Mouse (Mus musculus) spleen, embryonic (tissue): ENCODE measurements at regions not wholly inside any gene's neighbourhood (a gene's known extent, or its start where the extent isn't known, plus 50 kb on each side); places are given as distances from the start of the nearest gene placed in this dataset.
"Not testable (repeated sequence)": the region's sequence is repeated elsewhere in the genome, so short reads cannot be mapped to it uniquely, and the experiment has no call there.

Source experiments
- CTCF ChIA-PET: fragments of 350-600 bp; sonication (Branson Sonifier 250); formaldehyde crosslinking; loops from one replicate; lab custom pipeline; 2022; lab: Charles Lee

DNA sequence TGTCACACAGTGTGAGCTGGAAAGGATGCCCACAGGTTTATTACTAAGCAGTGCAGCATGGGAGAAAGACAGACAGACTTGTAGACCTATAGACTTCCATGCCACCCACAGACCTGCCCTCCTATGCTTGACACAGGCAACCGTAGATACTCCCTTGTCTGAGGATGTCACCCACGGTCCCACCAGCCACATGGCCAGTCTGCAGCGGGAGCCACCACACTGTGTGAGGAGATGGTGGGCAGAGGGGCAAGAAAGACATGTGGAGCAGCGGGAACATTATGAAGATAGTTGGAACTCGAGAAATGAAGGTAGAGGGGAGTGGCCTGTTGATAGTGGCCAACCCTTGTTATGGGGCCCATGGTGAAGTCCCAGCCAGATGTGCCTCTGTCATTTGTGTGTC, 244.0 kb upstream of the Tusc1 start:
- CTCF ChIA-PET = no interaction called here

DNA sequence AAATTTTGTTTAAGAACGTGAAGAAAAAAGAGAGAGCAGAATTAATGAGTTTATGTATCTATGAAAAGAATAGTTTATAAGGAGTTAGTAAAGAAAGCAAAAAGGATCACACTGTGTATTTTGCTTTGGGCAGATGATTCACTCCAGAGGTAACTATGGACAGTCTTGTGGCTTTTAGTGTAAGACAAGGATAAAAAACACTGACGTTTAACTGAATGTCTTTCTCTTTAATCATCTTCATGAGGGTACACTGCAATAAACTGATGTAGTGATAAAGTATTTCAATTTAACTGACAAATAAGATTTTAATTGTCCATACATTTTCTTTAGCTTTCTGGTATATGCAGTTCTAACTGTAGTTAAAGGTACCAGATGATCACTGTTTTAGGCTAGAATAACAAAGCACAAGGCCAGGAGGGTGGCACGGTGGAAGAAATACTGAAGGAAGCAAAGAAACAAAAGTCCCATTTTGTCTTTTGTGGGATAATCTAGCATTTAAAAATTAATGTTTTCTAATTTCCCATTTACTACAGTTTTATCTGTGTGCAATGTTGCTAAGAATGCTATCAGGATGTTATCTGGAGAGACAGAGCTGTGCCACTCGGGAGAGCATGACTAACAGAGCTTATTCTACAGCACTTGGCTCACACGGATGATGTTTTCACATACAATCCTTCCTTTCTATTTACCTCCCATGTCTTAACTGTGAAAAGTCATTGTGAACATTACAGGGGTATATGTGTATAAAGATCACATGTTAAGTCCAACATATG, 232.4 kb upstream of the Tusc1 start:
- CTCF ChIA-PET = no interaction called here

DNA sequence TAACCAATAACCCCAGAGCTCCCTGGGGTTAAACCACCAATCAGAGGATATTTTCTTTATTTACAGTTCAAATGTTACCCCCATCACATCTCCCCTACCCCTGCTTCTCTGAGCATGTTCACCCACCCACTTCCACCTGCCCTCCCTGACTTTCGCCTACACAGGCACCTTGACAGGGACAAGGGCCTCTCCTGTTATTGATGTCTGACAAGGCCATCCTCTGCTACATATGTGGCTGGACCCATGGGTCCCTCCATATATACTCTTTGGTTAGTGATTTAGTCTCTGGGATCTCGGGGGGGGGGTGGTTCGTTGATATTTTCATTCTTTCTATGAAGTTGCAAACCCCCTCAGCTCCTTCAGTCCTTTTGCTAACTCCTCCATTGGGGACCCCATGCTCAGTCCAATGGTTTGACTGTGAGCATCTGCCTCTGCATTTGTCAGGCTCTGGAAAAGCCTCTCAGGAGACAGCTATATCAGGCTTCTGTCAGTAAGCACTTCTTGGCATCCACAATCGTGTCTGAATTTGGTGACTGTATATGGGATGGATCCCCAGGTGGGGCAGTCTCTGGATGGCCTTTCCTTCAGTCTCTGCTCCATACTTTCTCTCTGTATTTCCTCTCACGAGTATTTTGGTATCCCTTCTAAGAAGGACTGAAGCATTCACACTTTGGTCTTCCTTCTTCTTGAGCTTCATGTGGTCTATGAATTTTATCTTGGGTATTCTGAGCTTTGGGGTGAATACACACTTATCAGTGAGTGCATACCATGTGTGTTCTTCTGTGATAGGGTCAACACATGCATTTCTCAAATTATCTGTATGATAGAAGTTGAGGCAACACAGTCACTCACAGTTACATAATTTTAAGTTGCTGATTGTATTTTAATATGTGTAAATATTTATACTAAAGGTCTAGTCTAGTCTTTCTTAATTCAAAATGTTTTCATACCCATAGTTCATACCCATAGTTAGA, 220.8 kb upstream of the Tusc1 start:
- CTCF ChIA-PET = no interaction called here

DNA sequence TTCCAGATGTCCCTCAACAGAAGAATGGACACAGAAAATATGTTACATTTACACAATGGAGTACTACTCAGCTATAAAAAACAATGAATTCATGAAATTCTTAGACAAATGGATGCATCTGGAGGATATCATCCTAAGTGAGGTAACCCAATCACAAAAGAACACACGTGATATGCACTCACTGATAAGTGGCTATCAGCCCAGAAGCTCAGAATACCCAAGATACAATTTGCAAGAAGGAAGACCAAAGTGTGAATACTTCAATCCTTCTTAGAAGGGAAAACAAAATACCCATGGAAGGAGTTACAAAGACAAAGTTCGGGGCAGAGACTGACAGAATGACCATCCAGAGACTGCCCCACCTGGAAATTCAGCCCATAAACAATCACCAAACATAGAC, 219.9 kb upstream of the Tusc1 start:
- CTCF ChIA-PET = not testable (repeated sequence)

DNA sequence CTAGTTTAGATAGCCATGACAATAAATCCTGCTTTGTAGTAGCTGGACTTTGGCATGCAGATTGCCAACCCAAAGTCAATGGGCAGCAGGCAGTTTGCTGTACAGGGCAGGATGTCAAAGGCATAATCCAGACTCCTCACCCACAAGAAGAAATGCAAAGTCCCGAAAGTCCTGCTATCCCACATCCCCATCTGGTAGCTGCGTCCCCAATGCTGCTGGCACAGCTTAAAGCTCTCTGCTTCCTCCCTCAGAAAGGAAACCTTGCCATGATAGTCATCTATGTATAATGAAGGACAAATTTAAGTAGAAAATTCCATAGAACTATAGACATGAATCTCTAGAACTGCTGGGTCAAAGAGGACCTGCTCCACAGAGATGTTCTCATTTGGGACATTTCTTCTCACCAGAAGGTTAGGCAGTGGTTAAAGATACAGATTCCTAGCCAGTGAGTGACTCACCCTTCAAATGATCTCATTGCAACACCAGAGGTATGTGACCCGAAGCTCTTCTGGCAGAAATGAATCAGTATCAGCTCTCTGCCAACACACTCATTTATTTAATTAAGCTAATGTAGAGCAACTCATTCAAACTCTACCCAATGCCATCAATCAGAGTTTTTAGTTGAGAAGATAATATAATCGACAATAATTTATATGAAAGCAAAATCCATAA, 217.3 kb upstream of the Tusc1 start:
- CTCF ChIA-PET = no interaction called here

DNA sequence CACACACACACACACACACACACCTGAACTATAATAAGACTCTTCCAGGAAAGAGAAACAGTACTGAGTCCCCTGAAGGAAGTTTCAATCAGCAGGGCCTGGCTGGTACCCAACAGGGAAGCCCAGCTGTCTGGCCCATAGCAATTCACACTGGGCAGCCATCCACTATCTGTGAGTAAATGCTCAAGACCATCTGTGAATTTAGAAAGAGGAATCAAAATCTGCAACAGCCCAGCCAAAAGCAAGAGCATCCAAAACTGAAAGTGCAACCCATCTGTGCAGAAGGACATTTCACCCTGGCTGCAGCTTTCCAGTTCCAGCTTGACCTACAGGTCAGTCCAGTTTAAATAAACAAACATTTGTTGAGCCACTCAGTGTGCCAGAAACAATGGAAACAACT, 215.8 kb upstream of the Tusc1 start:
- CTCF ChIA-PET = no interaction called here

DNA sequence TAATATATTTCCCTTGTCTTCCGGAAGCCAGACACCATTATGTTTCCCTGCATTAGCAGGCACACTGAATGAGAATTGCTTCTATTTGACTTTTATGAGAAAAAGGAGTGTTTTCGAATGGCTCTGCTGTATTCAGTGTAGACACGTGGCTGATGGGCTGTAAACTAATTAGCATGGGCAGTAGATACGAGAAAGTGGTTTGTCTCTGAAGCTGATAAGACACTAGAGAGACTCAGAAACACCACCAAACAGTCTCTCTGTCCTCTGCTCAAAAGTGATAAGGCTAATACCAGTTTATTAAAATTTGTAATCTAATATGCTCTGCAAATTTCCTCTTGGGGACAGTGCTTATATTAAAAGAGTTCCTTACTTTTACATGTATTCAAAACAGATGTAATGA, 205.3 kb upstream of the Tusc1 start:
- CTCF ChIA-PET = no interaction called here

DNA sequence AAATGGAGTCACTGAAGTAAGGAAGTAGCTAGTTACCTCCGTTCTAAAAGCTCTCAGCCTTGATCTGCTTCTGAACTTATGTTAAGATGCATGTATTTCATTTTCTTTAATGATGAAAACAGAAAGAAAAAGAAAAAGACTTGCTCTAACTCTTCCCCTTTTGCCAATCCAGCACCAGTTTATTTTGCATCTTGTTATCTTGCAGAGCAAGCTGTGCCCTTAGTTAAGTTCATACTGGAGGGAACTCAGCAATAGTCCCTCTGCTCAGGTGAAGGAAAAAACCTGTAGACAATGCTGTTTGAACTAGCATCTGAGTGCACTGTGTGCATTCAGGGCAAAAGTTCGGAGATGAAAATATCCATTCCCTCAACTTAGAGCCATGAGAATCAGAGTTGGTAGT, 192.1 kb upstream of the Tusc1 start:
- CTCF ChIA-PET = no interaction called here

DNA sequence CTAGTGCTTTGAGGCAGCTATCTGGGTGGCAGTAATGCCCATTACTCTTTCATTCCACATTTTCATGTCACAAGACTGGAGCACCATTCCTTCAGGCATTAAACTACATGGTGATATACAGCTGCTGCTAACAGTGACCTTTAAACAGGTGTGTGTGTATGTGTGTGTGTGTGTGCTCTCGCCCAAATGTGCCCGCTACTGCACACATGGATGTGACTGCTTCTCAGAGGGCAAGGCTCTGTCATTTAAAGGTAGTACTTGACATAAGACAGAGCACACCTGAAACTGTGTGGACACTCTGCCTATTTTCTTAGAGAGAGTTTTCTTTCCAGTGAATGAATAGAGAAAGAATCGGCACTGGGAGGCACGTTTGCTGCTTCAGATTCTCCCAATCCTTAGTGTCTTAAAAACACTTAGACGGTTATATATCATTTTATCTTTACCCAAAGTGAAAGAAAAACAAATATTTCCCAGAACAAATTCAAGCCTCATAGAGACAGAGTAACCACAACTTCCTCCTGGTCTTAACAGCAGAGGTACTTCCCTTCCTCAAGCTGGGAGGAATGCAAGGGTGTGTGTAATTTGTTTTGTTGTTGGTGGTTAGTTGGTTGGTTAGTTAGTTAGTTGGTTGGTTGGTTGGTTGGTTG, 185.3 kb upstream of the Tusc1 start:
- CTCF ChIA-PET = no interaction called here

DNA sequence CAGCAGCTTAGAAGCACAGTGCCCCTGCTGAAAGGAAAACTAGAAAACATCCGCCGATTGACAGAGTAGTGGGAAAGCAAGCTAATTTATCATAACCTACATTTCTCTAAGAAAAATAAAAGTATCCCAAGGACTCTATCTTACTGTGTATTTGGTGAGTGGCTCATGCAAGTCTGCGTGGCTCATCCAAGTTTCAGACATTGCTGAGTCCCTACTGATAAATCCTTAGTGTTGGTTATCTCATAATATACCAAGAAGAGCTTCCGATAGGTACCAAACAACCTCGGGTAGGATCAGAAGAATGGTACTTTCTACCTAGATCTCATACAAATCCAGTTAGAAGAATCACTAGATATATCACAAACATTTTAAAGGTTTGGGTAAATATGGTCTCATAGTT, 183.6 kb upstream of the Tusc1 start:
- CTCF ChIA-PET = no interaction called here

DNA sequence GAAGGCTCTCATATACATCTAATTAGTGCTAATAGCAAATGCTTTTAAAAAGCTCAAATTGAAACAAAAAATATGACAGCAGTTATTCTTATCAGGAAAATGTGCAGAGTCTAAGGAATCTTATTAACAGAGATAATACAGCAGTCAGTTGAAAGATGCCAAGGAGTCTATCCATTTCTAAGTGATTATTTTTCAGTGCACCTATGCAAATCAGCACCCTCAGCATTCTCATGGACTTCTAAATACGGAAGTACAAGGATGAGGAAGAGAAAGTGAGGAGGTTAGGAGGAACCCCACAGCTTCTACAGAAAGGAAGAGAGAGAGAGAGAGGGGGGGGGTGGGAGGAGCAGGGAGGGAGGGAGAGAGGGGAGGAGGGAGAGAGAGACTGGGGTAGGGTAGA, 175.5 kb upstream of the Tusc1 start:
- CTCF ChIA-PET = interaction anchor here (0.6 kb wide), 1 partner anchor 87 kb away, joined by 3 read pairs; no protein-coding TSS in a partner anchor

DNA sequence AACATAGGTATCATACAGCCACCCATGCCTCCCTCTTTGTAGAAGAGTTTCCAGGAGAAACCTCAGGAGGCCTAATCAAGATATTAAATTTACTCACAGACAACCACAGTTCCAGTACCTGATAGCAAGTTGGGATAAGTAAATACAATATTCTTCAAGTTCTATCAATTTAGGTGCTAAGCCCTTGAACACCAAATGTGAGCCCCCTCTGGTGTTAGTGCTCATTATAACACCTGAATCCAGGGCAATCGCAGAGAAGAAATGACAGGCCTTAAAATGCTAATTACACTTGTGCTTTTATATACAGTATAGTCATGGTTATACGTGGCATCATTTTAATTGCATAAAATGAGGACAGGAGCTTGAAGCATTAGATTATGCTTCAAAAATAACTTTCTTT, 161.6 kb upstream of the Tusc1 start:
- CTCF ChIA-PET = no interaction called here

DNA sequence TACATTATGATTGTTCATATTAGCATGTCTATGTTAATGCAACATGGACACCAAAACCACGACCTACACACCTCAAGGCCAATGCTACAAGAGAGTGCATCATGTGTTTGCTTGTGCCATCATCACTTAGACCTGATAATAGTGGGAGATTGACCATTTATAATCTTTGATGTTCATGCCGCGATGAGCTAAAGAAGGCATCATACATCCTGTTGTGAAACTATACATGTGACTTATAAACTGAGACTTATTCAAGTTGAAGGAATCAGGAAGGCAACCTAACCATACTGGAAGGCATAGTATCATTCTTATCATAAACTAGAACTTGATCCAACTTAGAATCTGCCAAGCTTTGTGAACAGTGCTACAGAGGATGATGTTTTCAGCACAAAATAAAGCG, 159.0 kb upstream of the Tusc1 start:
- CTCF ChIA-PET = no interaction called here

DNA sequence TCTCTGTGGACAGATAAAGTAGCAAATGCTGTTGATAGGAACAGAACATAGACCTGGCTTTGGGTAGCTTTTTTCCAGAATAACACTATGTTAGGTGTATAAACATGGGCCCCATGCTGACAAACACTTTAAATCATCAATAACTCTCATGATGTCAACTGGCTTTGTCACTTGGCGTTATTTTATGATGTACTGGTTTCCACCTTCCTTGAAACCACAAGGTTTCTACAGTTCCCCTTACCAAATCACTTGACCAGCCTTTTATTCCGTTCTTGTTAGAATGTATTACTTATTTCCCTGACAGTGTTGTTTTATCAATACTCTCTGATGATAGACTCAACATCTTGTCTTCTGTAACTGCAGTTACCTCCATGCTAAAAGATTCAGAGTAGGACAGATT, 158.6 kb upstream of the Tusc1 start:
- CTCF ChIA-PET = no interaction called here

DNA sequence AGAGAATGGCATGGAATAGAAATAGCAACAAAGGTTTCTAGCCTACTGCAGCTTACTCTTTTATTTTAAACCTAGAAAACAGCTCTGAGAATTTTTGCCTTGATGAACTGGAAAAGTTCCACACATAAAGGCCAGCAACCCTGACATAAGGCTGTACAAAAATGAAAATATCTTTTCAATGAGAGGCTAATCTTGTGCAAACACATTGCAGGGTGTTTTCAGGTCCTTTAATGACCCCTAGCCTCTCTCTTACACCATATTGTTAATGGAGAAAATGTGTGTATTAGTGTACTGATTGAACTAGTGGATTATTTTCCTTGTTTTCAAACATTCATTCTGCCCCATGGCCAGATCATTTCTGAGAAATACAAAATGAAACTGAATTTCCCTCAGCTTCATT, 158.0 kb upstream of the Tusc1 start:
- CTCF ChIA-PET = no interaction called here

DNA sequence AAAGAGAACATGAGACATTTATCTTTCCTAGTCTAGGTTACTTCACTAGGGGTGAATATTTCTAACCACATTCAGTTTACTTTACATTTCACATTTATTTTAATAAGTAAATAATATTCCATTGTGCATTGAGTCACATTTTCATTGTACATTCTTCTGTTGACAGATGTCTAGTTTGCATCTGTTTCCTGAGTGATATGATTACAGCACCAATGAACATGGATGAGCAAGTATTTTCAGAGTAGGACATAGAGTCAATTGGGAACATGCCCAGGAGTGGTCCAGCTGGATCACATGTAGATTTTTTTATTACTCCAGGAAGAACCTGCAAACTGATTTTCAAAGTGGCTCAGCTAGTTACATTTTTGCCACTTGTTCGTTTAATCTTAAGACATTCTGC, 153.3 kb upstream of the Tusc1 start:
- CTCF ChIA-PET = no interaction called here

DNA sequence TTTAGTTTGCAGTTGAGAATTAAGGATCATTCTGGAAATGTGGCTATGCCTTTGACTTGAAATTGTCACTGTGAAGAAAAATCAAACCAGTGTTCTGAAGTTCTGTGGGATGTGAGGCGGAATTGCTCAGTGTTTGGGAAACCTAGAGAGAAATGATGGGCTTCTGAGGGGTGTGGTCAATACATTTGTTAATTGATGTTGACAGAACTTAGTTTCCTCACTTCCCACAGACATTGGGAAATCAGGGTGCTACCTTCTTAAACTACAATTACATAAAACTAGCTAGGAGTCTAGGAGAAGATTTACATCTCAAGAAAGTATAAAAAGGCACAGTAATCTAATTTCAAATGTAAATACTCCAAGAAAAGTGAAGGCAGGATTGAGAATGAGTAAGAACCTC, 151.1 kb upstream of the Tusc1 start:
- CTCF ChIA-PET = no interaction called here

DNA sequence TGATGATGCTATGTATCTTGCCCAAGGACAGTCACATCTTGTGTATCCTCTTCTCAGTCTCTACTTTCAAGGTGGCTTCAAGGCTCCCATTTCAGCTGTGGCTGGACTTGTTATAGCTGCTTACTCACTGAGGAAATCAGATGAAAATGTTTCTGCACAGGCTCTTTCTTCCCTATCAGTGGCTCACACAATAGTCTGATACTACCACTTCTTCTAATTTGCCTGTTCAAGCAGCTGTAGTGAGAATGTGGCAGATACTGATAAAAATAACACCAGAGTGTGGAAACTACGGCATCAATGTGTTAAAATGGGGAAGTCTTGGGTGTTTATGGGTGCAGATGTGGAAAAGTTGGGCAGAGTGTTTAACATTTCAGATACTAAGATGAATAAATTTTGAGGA, 145.9 kb upstream of the Tusc1 start:
- CTCF ChIA-PET = no interaction called here

DNA sequence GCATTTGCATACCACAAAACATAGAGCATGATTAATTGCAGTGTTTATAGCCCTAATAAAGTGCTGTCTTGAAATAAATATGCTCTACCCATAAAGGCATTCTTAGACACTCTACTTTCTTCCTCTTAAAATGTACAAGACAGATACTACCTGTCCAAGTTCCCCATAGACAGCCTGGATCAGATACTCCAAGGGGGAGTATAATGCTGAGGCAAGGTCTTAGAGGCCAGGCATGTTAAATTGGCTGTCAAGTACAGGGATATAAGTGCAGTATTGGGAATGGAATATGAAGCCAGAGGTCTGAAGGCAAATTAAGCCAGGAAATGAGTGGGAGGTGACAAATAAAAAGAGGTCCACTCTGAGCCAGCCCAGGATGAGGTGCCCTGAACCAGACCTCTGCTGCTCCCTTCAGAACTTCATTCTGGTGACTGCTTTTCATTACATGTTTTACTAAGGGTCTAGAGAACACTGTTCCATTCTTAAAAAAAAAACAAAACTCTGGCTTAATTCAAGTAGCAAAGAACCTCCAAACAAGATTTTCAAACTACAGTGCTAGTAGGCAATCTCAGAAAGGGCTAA, 142.0 kb upstream of the Tusc1 start:
- CTCF ChIA-PET = no interaction called here

DNA sequence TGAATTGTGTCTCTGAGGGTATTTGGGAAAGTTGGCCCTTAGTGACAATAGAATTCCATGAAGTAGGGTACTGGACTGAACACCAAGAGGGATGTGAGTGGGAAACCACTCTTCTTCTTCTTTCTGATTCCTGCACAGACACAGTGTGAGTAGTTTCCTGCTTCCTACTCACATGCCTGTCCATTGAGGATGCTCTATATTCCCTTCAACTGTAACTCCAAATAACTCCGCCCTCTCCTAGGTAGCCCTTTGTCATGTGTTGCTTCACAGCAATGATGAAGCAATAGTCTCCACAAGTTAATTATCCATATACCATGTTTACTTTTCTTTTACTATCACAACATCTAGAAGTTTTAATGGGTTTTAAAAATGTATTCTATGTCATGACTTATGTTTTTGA, 132.7 kb upstream of the Tusc1 start:
- CTCF ChIA-PET = no interaction called here

DNA sequence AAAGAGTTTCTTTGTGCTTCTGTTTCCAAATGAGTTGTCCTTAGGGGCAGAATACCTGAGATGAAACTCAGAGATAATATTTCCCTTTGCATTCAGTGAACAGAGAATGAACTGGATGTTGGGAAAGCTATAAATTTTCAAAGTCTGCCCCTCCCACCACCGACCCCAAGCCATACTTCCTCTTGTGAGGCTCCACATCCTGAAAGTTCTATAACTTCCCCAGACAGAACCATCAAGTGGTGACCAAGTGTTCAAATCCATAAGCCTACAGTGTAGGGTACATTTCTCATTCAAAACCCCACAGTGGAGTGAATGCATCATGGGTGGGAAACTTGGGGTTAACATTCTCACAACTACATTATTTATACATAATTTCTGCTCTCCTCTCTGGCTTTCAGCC, 132.1 kb upstream of the Tusc1 start:
- CTCF ChIA-PET = no interaction called here

DNA sequence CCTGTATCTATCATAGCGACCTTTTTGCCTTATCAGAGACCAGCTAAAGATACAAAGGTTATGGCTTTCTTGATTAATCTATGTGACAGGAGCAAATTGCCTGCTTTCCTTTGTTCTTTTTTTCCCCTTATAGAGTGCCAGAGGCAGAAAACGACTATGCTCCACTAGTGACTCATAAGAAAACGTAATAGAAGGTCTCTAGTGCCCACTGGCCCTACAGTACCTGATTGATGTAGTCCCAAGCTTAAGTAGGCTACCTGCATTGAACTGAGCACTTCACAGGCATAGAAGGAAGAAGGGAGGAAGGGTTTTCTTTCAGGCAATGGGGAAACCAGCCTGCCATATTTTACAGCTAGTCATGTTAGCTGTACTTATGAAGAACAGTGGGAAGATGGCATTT, 116.0 kb upstream of the Tusc1 start:
- CTCF ChIA-PET = no interaction called here
